Mouse (Mus musculus) ES-E14 (cell line): ENCODE results near the gene Dctn1.

Experiments
- HCFC1 ChIP-seq: IDR thresholded peaks from 2 replicates; pipeline ENCODE4 v1.6.1; 2012; ENCODE audit warnings: low read length, inconsistent platforms, borderline replicate concordance; ENCODE audit not compliant: insufficient read depth
- MAFK ChIP-seq: IDR thresholded peaks from 2 replicates; pipeline ENCODE4 v1.6.1; 2014; ENCODE audit warnings: mild to moderate bottlenecking, low read depth, low read length, inconsistent platforms; ENCODE audit not compliant: insufficient read depth
- ZC3H11A ChIP-seq: IDR thresholded peaks from 2 replicates; pipeline ENCODE4 v1.6.1; 2012; ENCODE audit warnings: low read depth, mild to moderate bottlenecking, inconsistent platforms, low read length, borderline replicate concordance
- ZNF384 ChIP-seq: IDR thresholded peaks from 2 replicates; pipeline ENCODE4 v1.6.1; 2012; ENCODE audit warnings: low read depth, low read length, inconsistent platforms

DNA sequence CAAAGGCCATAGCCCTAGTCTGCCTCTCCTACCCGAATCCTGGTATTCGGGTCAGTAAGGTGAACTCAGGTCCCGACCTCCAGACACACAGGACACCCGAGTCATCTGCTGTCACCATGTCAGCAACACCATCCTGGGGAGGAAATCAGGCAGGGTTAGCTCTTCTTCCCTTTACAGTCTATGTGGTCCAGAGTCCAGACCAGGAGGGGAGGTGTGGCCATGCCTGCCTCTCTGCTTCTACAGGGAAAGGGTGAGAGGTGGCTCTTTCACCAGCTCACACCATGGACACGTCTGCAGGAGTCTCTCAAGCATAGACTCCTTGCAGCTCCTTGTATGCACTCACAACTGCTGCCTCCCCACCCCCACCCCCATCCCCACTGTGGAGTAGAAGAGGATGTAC is 12.2 kb upstream of the Dctn1 start:
- TF ChIP-seq ZC3H11A: no peak
- TF ChIP-seq HCFC1: no peak
- no peak for TF ChIP-seq MAFK
- no peak for TF ChIP-seq ZNF384
